Mouse (Mus musculus): ENCODE measurements around the gene Alppl2. TPM values are rescaled to one million over a fixed set of nuclear protein-coding genes. Genes with fewer than 3 reads are reported as not detected.

Gene Alppl2
- not detected in 2 replicates for polyA plus RNA-seq (2015; fragmentation: Nextera tagmentation; extraction: Ambion mirVana)

- Histone ChIP-seq H3K36me3 (no peaks in the 10 kb centered on the region), H3K4me1 (no peaks in the 10 kb centered on the region), H3K4me2 (no peak within 1 kb of the TSS), H3K9ac (no peak within 1 kb of the TSS), H3K4me3 (no peak within 1 kb of the TSS), H3K27me3 (replicated peaks) (peaks cover 7% of the 10 kb centered on the region; the same call in 1 of the 2 replicates), H3K27ac (replicated peaks) (no peak within 1 kb of the TSS), H3K9me3 (no peaks in the 10 kb centered on the region)
- ATAC-seq (ENCODE audit: extremely low read depth, insufficient number of reproducible peaks, low FRiP score, low TSS enrichment): no peak
- 70% methylated on average over 4 of the region's 4 CpGs for WGBS
Measured at GRCm38 (mm10) chr1:87089828-87090227, at the start of gene Alppl2. Gene Alppl2, minus strand, starts transcription at chr1:87089928.

- Histone ChIP-seq H3K27me3 (replicated peaks) (peaks cover 36% of the 10 kb centered on the region), H3K9ac (no peak overlapping the region), H3K36me3 (no peaks in the 10 kb centered on the region), H3K27ac (replicated peaks) (no peak overlapping the region), H3K4me2 (no peak overlapping the region), H3K4me3 (no peak overlapping the region), H3K4me1 (peaks cover 5% of the 10 kb centered on the region), H3K9me3 (no peaks in the 10 kb centered on the region)
- WGBS: 81% methylated on average over 4 of the region's 4 CpGs
- no peak for ATAC-seq (ENCODE audit: extremely low read depth, insufficient number of reproducible peaks, low FRiP score, low TSS enrichment)
Measured at GRCm38 (mm10) chr1:87131803-87132202, 42.1 kb upstream of the Alppl2 start.

- H3K36me3 ChIP-seq: no peaks in the 10 kb centered on the region
- 0 out of 2 replicates have a peak overlapping the region, but pooled peaks have one; percentile 40 for H3K9ac ChIP-seq
- peaks cover 5% of the 10 kb centered on the region for H3K4me1 ChIP-seq
- peak overlapping the region; percentile 62 for H3K4me2 ChIP-seq
- no peak overlapping the region for H3K27ac ChIP-seq (replicated peaks)
- H3K4me3 ChIP-seq: peak overlapping the region; percentile 34
- H3K27me3 ChIP-seq (replicated peaks): peaks cover 63% of the 10 kb centered on the region
- ATAC-seq (ENCODE audit: extremely low read depth, insufficient number of reproducible peaks, low FRiP score, low TSS enrichment): no peak
- 5% methylated on average over 43 of the region's 43 CpGs for WGBS
- H3K9me3 ChIP-seq: no peaks in the 10 kb centered on the region
Measured at GRCm38 (mm10) chr1:87127206-87128030, 37.7 kb upstream of the Alppl2 start.

- no peak for ATAC-seq (ENCODE audit: extremely low read depth, insufficient number of reproducible peaks, low FRiP score, low TSS enrichment)
- peaks cover 56% of the 10 kb centered on the region for H3K27me3 ChIP-seq (replicated peaks)
- no peak within 1 kb of the TSS for H3K27ac ChIP-seq (replicated peaks)
- 71% methylated on average over 6 of the region's 6 CpGs for WGBS
- no peak within 1 kb of the TSS for H3K4me2 ChIP-seq
- peaks cover 5% of the 10 kb centered on the region for H3K4me1 ChIP-seq
- no peak within 1 kb of the TSS for H3K4me3 ChIP-seq
- H3K36me3 ChIP-seq: no peaks in the 10 kb centered on the region
- H3K9ac ChIP-seq: no peak within 1 kb of the TSS
- no peaks in the 10 kb centered on the region for H3K9me3 ChIP-seq
Measured at GRCm38 (mm10) chr1:87124673-87125072, 34.9 kb upstream of the Alppl2 start, which contains the start of gene Akp3. Gene Akp3, plus strand, starts transcription at chr1:87124973.

- 62% methylated on average over 1 of the region's 1 CpGs for WGBS
- H3K9me3 ChIP-seq: no peaks in the 10 kb centered on the region
- no peaks in the 10 kb centered on the region for H3K36me3 ChIP-seq
- H3K4me3 ChIP-seq: no peak overlapping the region
- no peak for ATAC-seq (ENCODE audit: extremely low read depth, insufficient number of reproducible peaks, low FRiP score, low TSS enrichment)
- H3K4me1 ChIP-seq: 0 out of 2 replicates have a peak, but pooled peaks cover 3% of the 10 kb centered on the region
- no peak overlapping the region for H3K4me2 ChIP-seq
- no peak overlapping the region for H3K9ac ChIP-seq
- H3K27me3 ChIP-seq (replicated peaks): no peaks in the 10 kb centered on the region
- H3K27ac ChIP-seq (replicated peaks): no peak overlapping the region
Measured at GRCm38 (mm10) chr1:87114784-87115183, 25.1 kb upstream of the Alppl2 start.

GRCm38 (mm10) chr1:87111719-87112354 lies 22.1 kb upstream of the Alppl2 start:
- Histone ChIP-seq H3K27me3 (replicated peaks) (no peaks in the 10 kb centered on the region), H3K36me3 (no peaks in the 10 kb centered on the region), H3K9ac (no peak overlapping the region), H3K4me1 (0 out of 2 replicates have a peak, but pooled peaks cover 3% of the 10 kb centered on the region), H3K9me3 (no peaks in the 10 kb centered on the region), H3K4me2 (no peak overlapping the region), H3K4me3 (no peak overlapping the region), H3K27ac (replicated peaks) (no peak overlapping the region)
- no peak for ATAC-seq (ENCODE audit: extremely low read depth, insufficient number of reproducible peaks, low FRiP score, low TSS enrichment)
- WGBS: 36% methylated on average over 9 of the region's 9 CpGs

- Histone ChIP-seq H3K4me3 (no peak overlapping the region), H3K4me2 (no peak overlapping the region), H3K9me3 (no peaks in the 10 kb centered on the region), H3K4me1 (no peaks in the 10 kb centered on the region), H3K36me3 (no peaks in the 10 kb centered on the region), H3K27me3 (replicated peaks) (no peaks in the 10 kb centered on the region), H3K9ac (no peak overlapping the region), H3K27ac (replicated peaks) (no peak overlapping the region)
- WGBS: 72% methylated on average over 4 of the region's 4 CpGs
- ATAC-seq (ENCODE audit: extremely low read depth, insufficient number of reproducible peaks, low FRiP score, low TSS enrichment): no peak
Measured at GRCm38 (mm10) chr1:87108564-87108963, 18.8 kb upstream of the Alppl2 start.

- Histone ChIP-seq H3K4me2 (no peak overlapping the region), H3K4me1 (no peaks in the 10 kb centered on the region), H3K4me3 (no peak overlapping the region), H3K9me3 (no peaks in the 10 kb centered on the region), H3K27me3 (replicated peaks) (no peaks in the 10 kb centered on the region), H3K36me3 (no peaks in the 10 kb centered on the region), H3K27ac (replicated peaks) (no peak overlapping the region), H3K9ac (no peak overlapping the region)
- WGBS: 68% methylated on average over 8 of the region's 8 CpGs
- ATAC-seq (ENCODE audit: extremely low read depth, insufficient number of reproducible peaks, low FRiP score, low TSS enrichment): no peak
Measured at GRCm38 (mm10) chr1:87106536-87106935, 16.8 kb upstream of the Alppl2 start.

GRCm38 (mm10) chr1:87103936-87104335 lies 14.2 kb upstream of the Alppl2 start:
- Histone ChIP-seq H3K9me3 (no peaks in the 10 kb centered on the region), H3K4me2 (no peak overlapping the region), H3K27me3 (replicated peaks) (peaks cover 15% of the 10 kb centered on the region), H3K27ac (replicated peaks) (no peak overlapping the region), H3K4me1 (0 out of 2 replicates have a peak, but pooled peaks cover under 1% of the 10 kb centered on the region), H3K36me3 (no peaks in the 10 kb centered on the region), H3K4me3 (no peak overlapping the region), H3K9ac (no peak overlapping the region)
- WGBS: 89% methylated on average over 1 of the region's 1 CpGs
- ATAC-seq (ENCODE audit: extremely low read depth, insufficient number of reproducible peaks, low FRiP score, low TSS enrichment): no peak

- peaks cover 24% of the 10 kb centered on the region for H3K27me3 ChIP-seq (replicated peaks)
- H3K27ac ChIP-seq (replicated peaks): no peak overlapping the region
- H3K9ac ChIP-seq: no peak overlapping the region
- H3K4me3 ChIP-seq: no peak overlapping the region
- H3K4me2 ChIP-seq: no peak overlapping the region
- peaks cover 5% of the 10 kb centered on the region; the same call in 1 of the 2 replicates for H3K4me1 ChIP-seq
- WGBS: 75% methylated on average over 3 of the region's 3 CpGs
- no peak for ATAC-seq (ENCODE audit: extremely low read depth, insufficient number of reproducible peaks, low FRiP score, low TSS enrichment)
- no peaks in the 10 kb centered on the region for H3K36me3 ChIP-seq
- no peaks in the 10 kb centered on the region for H3K9me3 ChIP-seq
Measured at GRCm38 (mm10) chr1:87102114-87102513, 12.4 kb upstream of the Alppl2 start.

- Histone ChIP-seq H3K4me3 (no peak within 1 kb of the TSS), H3K4me2 (no peak within 1 kb of the TSS), H3K27me3 (replicated peaks) (peaks cover 31% of the 10 kb centered on the region), H3K36me3 (no peaks in the 10 kb centered on the region), H3K9me3 (no peaks in the 10 kb centered on the region), H3K4me1 (peaks cover 5% of the 10 kb centered on the region; the same call in 1 of the 2 replicates), H3K27ac (replicated peaks) (no peak within 1 kb of the TSS), H3K9ac (no peak within 1 kb of the TSS)
- ATAC-seq (ENCODE audit: extremely low read depth, insufficient number of reproducible peaks, low FRiP score, low TSS enrichment): no peak
- 65% methylated on average over 1 of the region's 1 CpGs for WGBS
Measured at GRCm38 (mm10) chr1:87101411-87101810, 11.7 kb upstream of the Alppl2 start, which contains the start of gene Alpi. Gene Alpi, minus strand, starts transcription at chr1:87101606.
